Mouse (Mus musculus): ENCODE results near the gene Mpg. TPM values are rescaled to one million over a fixed set of nuclear protein-coding genes. Genes with fewer than 3 reads are reported as not detected.

The Mpg gene
- polyA plus RNA-seq, 1 experiment, result not detected

- no peaks in the 10 kb centered on the region for H3K4me1 ChIP-seq (ENCODE audit: control insufficient read depth, insufficient read depth, low read length)
- TF ChIP-seq CTCF (IDR thresholded peaks at IDR 0.05; ENCODE audit: insufficient read depth, low read depth, low read length) (no peak), POLR2A (IDR thresholded peaks at IDR 0.05; ENCODE audit: insufficient read depth, low read depth, low read length) (no peak)
- 79% methylated on average over 21 of the region's 21 CpGs for WGBS
- H3K27ac ChIP-seq (ENCODE audit: insufficient read depth, low read depth, low read length), result no peak overlapping the region
- no peak overlapping the region for H3K4me3 ChIP-seq (ENCODE audit: insufficient read depth, low read depth, low read length)
Observed at GRCm38 (mm10) chr11:32277736-32278457, 51.6 kb downstream of the Mpg start.

DNA sequence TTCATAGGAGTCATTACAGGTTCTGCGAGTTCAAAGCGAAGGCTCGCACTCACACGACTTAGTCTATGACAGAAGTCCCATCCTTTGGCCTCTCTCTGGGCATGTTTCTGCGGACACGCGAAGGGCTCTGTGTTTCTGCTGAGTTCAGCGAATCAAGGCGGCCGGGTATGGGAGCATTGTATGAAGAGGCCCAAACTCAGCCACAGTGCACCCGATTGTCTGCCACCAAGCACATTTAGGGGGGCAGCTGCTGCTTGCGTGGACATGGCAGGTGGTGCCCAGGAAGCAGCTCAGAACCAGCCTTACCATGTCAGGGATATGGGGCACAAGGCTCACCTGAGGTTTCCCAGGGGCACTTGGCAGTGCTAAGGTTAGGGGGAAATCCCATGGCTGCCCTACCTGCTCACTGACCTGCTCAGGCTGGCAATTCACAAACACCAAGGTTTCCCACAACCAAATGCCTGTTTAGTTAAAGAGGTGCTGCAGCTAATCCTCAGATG lies 52.2 kb downstream of the Mpg start:
- no peaks in the 10 kb centered on the region for H3K4me1 ChIP-seq (ENCODE audit: control insufficient read depth, insufficient read depth, low read length)
- no peak overlapping the region for H3K27ac ChIP-seq (ENCODE audit: insufficient read depth, low read depth, low read length)
- H3K4me3 ChIP-seq (ENCODE audit: insufficient read depth, low read depth, low read length), result no peak overlapping the region
- 85% methylated on average over 12 of the region's 12 CpGs for whole genome bisulfite sequencing
- no peak for TF ChIP-seq CTCF (IDR thresholded peaks at IDR 0.05; ENCODE audit: insufficient read depth, low read depth, low read length)
- TF ChIP-seq POLR2A (IDR thresholded peaks at IDR 0.05; ENCODE audit: insufficient read depth, low read depth, low read length), result no peak

DNA sequence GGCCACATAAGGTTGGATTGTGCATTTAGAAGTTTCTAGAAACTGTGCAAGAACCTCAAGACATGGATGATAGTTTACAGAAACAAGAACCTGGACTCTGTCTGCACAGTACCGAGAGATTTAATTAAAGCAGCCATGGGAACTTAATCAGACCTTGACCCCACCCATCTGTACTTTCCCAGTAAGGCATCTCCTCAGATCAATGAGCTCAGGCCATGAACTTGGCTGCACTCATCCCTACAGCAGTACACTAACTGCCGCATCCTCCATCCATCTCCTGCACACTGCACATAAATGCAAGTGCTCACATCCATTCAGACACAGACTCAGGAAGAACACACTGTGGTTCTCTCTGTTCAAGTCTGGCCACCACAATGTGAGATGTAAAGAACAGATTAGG lies 54.3 kb downstream of the Mpg start:
- no peak overlapping the region for H3K4me3 ChIP-seq (ENCODE audit: insufficient read depth, low read depth, low read length)
- TF ChIP-seq CTCF (IDR thresholded peaks at IDR 0.05; ENCODE audit: insufficient read depth, low read depth, low read length) (no peak), POLR2A (IDR thresholded peaks at IDR 0.05; ENCODE audit: insufficient read depth, low read depth, low read length) (no peak)
- 81% methylated on average over 2 of the region's 2 CpGs for WGBS

GRCm38 (mm10) chr11:32281416-32282144 lies 55.3 kb downstream of the Mpg start:
- Histone ChIP-seq H3K4me1 (ENCODE audit: control insufficient read depth, insufficient read depth, low read length) (no peaks in the 10 kb centered on the region), H3K4me3 (ENCODE audit: insufficient read depth, low read depth, low read length) (no peak overlapping the region), H3K27ac (ENCODE audit: insufficient read depth, low read depth, low read length) (no peak overlapping the region)
- TF ChIP-seq CTCF (IDR thresholded peaks at IDR 0.05; ENCODE audit: insufficient read depth, low read depth, low read length), result no peak
- TF ChIP-seq POLR2A (IDR thresholded peaks at IDR 0.05; ENCODE audit: insufficient read depth, low read depth, low read length), result no peak
- 86% methylated on average over 1 of the region's 1 CpGs for whole genome bisulfite sequencing

More for the DNA sequence above, 54.3 kb downstream of the Mpg start:
- Histone ChIP-seq H3K4me1 (ENCODE audit: control insufficient read depth, insufficient read depth, low read length) (no peaks in the 10 kb centered on the region), H3K27ac (ENCODE audit: insufficient read depth, low read depth, low read length) (no peak overlapping the region)

Other genes with a start within 250 kb of the Mpg start
- 206 and 450 TPM in 2 replicates for gene Nsg2, start 226.0 kb upstream of the Mpg start, polyA plus RNA-seq (2012; ENCODE audit: insufficient read depth, insufficient read length, low replicate concordance, missing spikeins)
- not detected in 2 replicates for gene Il9r, start 26.2 kb upstream of the Mpg start, polyA plus RNA-seq (2012; ENCODE audit: insufficient read depth, insufficient read length, low replicate concordance, missing spikeins)
- not detected in 2 replicates for gene Snrnp25, start 21.1 kb upstream of the Mpg start, polyA plus RNA-seq (2012; ENCODE audit: insufficient read depth, insufficient read length, low replicate concordance, missing spikeins)
- gene Rhbdf1, start 4.2 kb upstream of the Mpg start, polyA plus RNA-seq (2012; ENCODE audit: insufficient read depth, insufficient read length, low replicate concordance, missing spikeins), result not detected in 2 replicates
- gene Nprl3, start 41.2 kb downstream of the Mpg start, polyA plus RNA-seq (2012; ENCODE audit: insufficient read depth, insufficient read length, low replicate concordance, missing spikeins), result not detected in 2 replicates
- not detected in 2 replicates for gene Hba-x, start 49.9 kb downstream of the Mpg start, polyA plus RNA-seq (2012; ENCODE audit: insufficient read depth, insufficient read length, low replicate concordance, missing spikeins)
- not detected in 2 replicates for gene Hba-a1, start 57.0 kb downstream of the Mpg start, polyA plus RNA-seq (2012; ENCODE audit: insufficient read depth, insufficient read length, low replicate concordance, missing spikeins)
- not detected in 2 replicates for gene Hbq1b, start 60.5 kb downstream of the Mpg start, polyA plus RNA-seq (2012; ENCODE audit: insufficient read depth, insufficient read length, low replicate concordance, missing spikeins)
- not detected in 2 replicates for gene Hba-a2, start 70.0 kb downstream of the Mpg start, polyA plus RNA-seq (2012; ENCODE audit: insufficient read depth, insufficient read length, low replicate concordance, missing spikeins)
- gene Hbq1a, start 73.6 kb downstream of the Mpg start, polyA plus RNA-seq (2012; ENCODE audit: insufficient read depth, insufficient read length, low replicate concordance, missing spikeins), result not detected in 2 replicates
- not detected in 2 replicates for gene Sh3pxd2b, start 121.3 kb downstream of the Mpg start, polyA plus RNA-seq (2012; ENCODE audit: insufficient read depth, insufficient read length, low replicate concordance, missing spikeins)
- not detected in 2 replicates for gene Ubtd2, start 228.9 kb downstream of the Mpg start, polyA plus RNA-seq (2012; ENCODE audit: insufficient read depth, insufficient read length, low replicate concordance, missing spikeins)